Mouse (Mus musculus) C2C12 (cell line): Measurements from ENCODE around the gene Helz.

Source experiments
- CEBPB ChIP-seq: IDR thresholded peaks from one replicate; pipeline ENCODE4 v1.6.1; 2011; ENCODE audit warnings: low read depth, mild to moderate bottlenecking, control low read depth, moderate library complexity
- CTCF ChIP-seq: IDR thresholded peaks from one replicate; pipeline ENCODE4 v1.5.1; 2011; ENCODE audit not compliant: control insufficient read depth, insufficient read depth, insufficient read length
- MAX ChIP-seq: IDR thresholded peaks from one replicate; pipeline ENCODE4 v1.6.1; 2011; ENCODE audit warnings: mild to moderate bottlenecking, control low read depth
- MYOD1 ChIP-seq: IDR thresholded peaks from one replicate; pipeline ENCODE4 v1.6.1; 2011; ENCODE audit warnings: low read depth; ENCODE audit not compliant: control insufficient read depth, insufficient read length
- MYOG ChIP-seq: IDR thresholded peaks from one replicate; pipeline ENCODE4 v1.6.1; 2011; ENCODE audit not compliant: control insufficient read depth, insufficient read length; ENCODE audit errors: extremely low read depth
- USF1 ChIP-seq: IDR thresholded peaks from one replicate; pipeline ENCODE4 v1.6.1; 2011; ENCODE audit warnings: low read depth, mild to moderate bottlenecking, control low read depth, moderate library complexity

- TF ChIP-seq MYOG (no peak), USF1 (no peak), CTCF (no peak), CEBPB (no peak), MYOD1 (no peak), MAX (no peak)
Observed at GRCm38 (mm10) chr11:107510362-107511269, 37.1 kb upstream of the Helz start.
